Mouse (Mus musculus): Measurements from ENCODE around the gene Vmn2r86. TPM values are rescaled to one million over a fixed set of nuclear protein-coding genes. Genes with fewer than 3 reads are reported as not detected.
A peak's percentile ranks its signal among the peaks of the same experiment; 100 is the strongest.
"Not testable (repeated sequence)": the region's sequence is repeated elsewhere in the genome, so short reads cannot be mapped to it uniquely, and the experiment has no call there.

Gene Vmn2r86
- polyA plus RNA-seq (2012; rRNA removed) = 0.01 and 0.02 TPM in 2 replicates

- H3K36me3 ChIP-seq (ENCODE audit: control insufficient read depth, insufficient read depth, low read length); H3K27me3 ChIP-seq (ENCODE audit: control insufficient read depth, insufficient read depth, low read length); H3K4me1 ChIP-seq (ENCODE audit: control insufficient read depth, insufficient read depth, low read length); H3K4me3 ChIP-seq (ENCODE audit: control insufficient read depth, low read depth, low read length); H3K27ac ChIP-seq (ENCODE audit: control insufficient read depth, insufficient read depth, low read depth, low read length): not testable (repeated sequence)
Measured at GRCm38 (mm10) chr10:130455950-130456349, at the start of gene Vmn2r86. TSS of gene Vmn2r86 (minus strand) at chr10:130456050.

GRCm38 (mm10) chr10:130497296-130497695 lies 41.4 kb upstream of the Vmn2r86 start, which contains the start of gene Vmn2r87:
TSS of gene Vmn2r87 (minus strand) at chr10:130497396.
- Histone ChIP-seq H3K27me3 (ENCODE audit: control insufficient read depth, insufficient read depth, low read length) (no peaks in the 10 kb centered on the region), H3K36me3 (ENCODE audit: control insufficient read depth, insufficient read depth, low read length) (no peaks in the 10 kb centered on the region), H3K4me1 (ENCODE audit: control insufficient read depth, insufficient read depth, low read length) (no peaks in the 10 kb centered on the region), H3K27ac (ENCODE audit: control insufficient read depth, insufficient read depth, low read depth, low read length) (no peak within 1 kb of the TSS), H3K4me3 (ENCODE audit: control insufficient read depth, low read depth, low read length) (no peak within 1 kb of the TSS)
- no peak for TF ChIP-seq POLR2A (IDR thresholded peaks at IDR 0.05; ENCODE audit: control insufficient read depth, low read depth, low read length)
- no peak for TF ChIP-seq CTCF (IDR thresholded peaks at IDR 0.05; ENCODE audit: control insufficient read depth, insufficient read depth, insufficient replicate concordance, low read depth, low read length)

GRCm38 (mm10) chr10:130470311-130470760 lies 14.5 kb upstream of the Vmn2r86 start:
- no peak overlapping the region for H3K27ac ChIP-seq (ENCODE audit: control insufficient read depth, insufficient read depth, low read depth, low read length)

GRCm38 (mm10) chr10:130444776-130445175 lies 11.1 kb downstream of the Vmn2r86 start:
- no peak for TF ChIP-seq CTCF (IDR thresholded peaks at IDR 0.05; ENCODE audit: control insufficient read depth, insufficient read depth, insufficient replicate concordance, low read depth, low read length)
- no peak for TF ChIP-seq POLR2A (IDR thresholded peaks at IDR 0.05; ENCODE audit: control insufficient read depth, low read depth, low read length)
- Histone ChIP-seq H3K27me3 (ENCODE audit: control insufficient read depth, insufficient read depth, low read length) (no peaks in the 10 kb centered on the region), H3K36me3 (ENCODE audit: control insufficient read depth, insufficient read depth, low read length) (no peaks in the 10 kb centered on the region), H3K27ac (ENCODE audit: control insufficient read depth, insufficient read depth, low read depth, low read length) (no peak overlapping the region), H3K4me1 (ENCODE audit: control insufficient read depth, insufficient read depth, low read length) (peaks cover 3% of the 10 kb centered on the region), H3K4me3 (ENCODE audit: control insufficient read depth, low read depth, low read length) (peak overlapping the region; percentile 80)

More at GRCm38 (mm10) chr10:130470311-130470760, 14.5 kb upstream of the Vmn2r86 start:
- TF ChIP-seq CTCF (IDR thresholded peaks at IDR 0.05; ENCODE audit: control insufficient read depth, insufficient read depth, insufficient replicate concordance, low read depth, low read length) (no peak), POLR2A (IDR thresholded peaks at IDR 0.05; ENCODE audit: control insufficient read depth, low read depth, low read length) (no peak)
- Histone ChIP-seq H3K4me1 (ENCODE audit: control insufficient read depth, insufficient read depth, low read length) (peaks cover 5% of the 10 kb centered on the region), H3K4me3 (ENCODE audit: control insufficient read depth, low read depth, low read length) (peak overlapping the region; percentile 82), H3K36me3 (ENCODE audit: control insufficient read depth, insufficient read depth, low read length) (no peaks in the 10 kb centered on the region), H3K27me3 (ENCODE audit: control insufficient read depth, insufficient read depth, low read length) (no peaks in the 10 kb centered on the region)

- not testable (repeated sequence) for H3K4me3 ChIP-seq (ENCODE audit: control insufficient read depth, low read depth, low read length); H3K27ac ChIP-seq (ENCODE audit: control insufficient read depth, insufficient read depth, low read depth, low read length); H3K4me1 ChIP-seq (ENCODE audit: control insufficient read depth, insufficient read depth, low read length); H3K36me3 ChIP-seq (ENCODE audit: control insufficient read depth, insufficient read depth, low read length); H3K27me3 ChIP-seq (ENCODE audit: control insufficient read depth, insufficient read depth, low read length)
Measured at GRCm38 (mm10) chr10:130434185-130434898, 21.5 kb downstream of the Vmn2r86 start.

- not testable (repeated sequence) for H3K27ac ChIP-seq (ENCODE audit: control insufficient read depth, insufficient read depth, low read depth, low read length); H3K4me3 ChIP-seq (ENCODE audit: control insufficient read depth, low read depth, low read length); H3K36me3 ChIP-seq (ENCODE audit: control insufficient read depth, insufficient read depth, low read length); H3K4me1 ChIP-seq (ENCODE audit: control insufficient read depth, insufficient read depth, low read length); H3K27me3 ChIP-seq (ENCODE audit: control insufficient read depth, insufficient read depth, low read length)
Measured at GRCm38 (mm10) chr10:130429603-130430002, 26.2 kb downstream of the Vmn2r86 start, which contains the start of gene Vmn2r85. TSS of gene Vmn2r85 (minus strand) at chr10:130429703.

- not testable (repeated sequence) for H3K4me1 ChIP-seq (ENCODE audit: control insufficient read depth, insufficient read depth, low read length); H3K4me3 ChIP-seq (ENCODE audit: control insufficient read depth, low read depth, low read length); H3K36me3 ChIP-seq (ENCODE audit: control insufficient read depth, insufficient read depth, low read length); H3K27ac ChIP-seq (ENCODE audit: control insufficient read depth, insufficient read depth, low read depth, low read length); H3K27me3 ChIP-seq (ENCODE audit: control insufficient read depth, insufficient read depth, low read length)
Measured at GRCm38 (mm10) chr10:130422368-130422767, 33.5 kb downstream of the Vmn2r86 start.

- TF ChIP-seq CTCF (IDR thresholded peaks at IDR 0.05; ENCODE audit: control insufficient read depth, insufficient read depth, insufficient replicate concordance, low read depth, low read length) = no peak
- no peak for TF ChIP-seq POLR2A (IDR thresholded peaks at IDR 0.05; ENCODE audit: control insufficient read depth, low read depth, low read length)
- H3K4me3 ChIP-seq (ENCODE audit: control insufficient read depth, low read depth, low read length) = no peak overlapping the region
Measured at GRCm38 (mm10) chr10:130420401-130420800, 35.4 kb downstream of the Vmn2r86 start.

GRCm38 (mm10) chr10:130419954-130420353 lies 35.9 kb downstream of the Vmn2r86 start:
- H3K4me1 ChIP-seq (ENCODE audit: control insufficient read depth, insufficient read depth, low read length); H3K36me3 ChIP-seq (ENCODE audit: control insufficient read depth, insufficient read depth, low read length); H3K27ac ChIP-seq (ENCODE audit: control insufficient read depth, insufficient read depth, low read depth, low read length); H3K27me3 ChIP-seq (ENCODE audit: control insufficient read depth, insufficient read depth, low read length); H3K4me3 ChIP-seq (ENCODE audit: control insufficient read depth, low read depth, low read length): not testable (repeated sequence)

More at GRCm38 (mm10) chr10:130420401-130420800, 35.4 kb downstream of the Vmn2r86 start:
- H3K27ac ChIP-seq (ENCODE audit: control insufficient read depth, insufficient read depth, low read depth, low read length) = no peak overlapping the region
- H3K27me3 ChIP-seq (ENCODE audit: control insufficient read depth, insufficient read depth, low read length) = no peaks in the 10 kb centered on the region
- H3K4me1 ChIP-seq (ENCODE audit: control insufficient read depth, insufficient read depth, low read length) = no peaks in the 10 kb centered on the region
- no peaks in the 10 kb centered on the region for H3K36me3 ChIP-seq (ENCODE audit: control insufficient read depth, insufficient read depth, low read length)

- not testable (repeated sequence) for H3K36me3 ChIP-seq (ENCODE audit: control insufficient read depth, insufficient read depth, low read length); H3K4me1 ChIP-seq (ENCODE audit: control insufficient read depth, insufficient read depth, low read length); H3K27ac ChIP-seq (ENCODE audit: control insufficient read depth, insufficient read depth, low read depth, low read length); H3K27me3 ChIP-seq (ENCODE audit: control insufficient read depth, insufficient read depth, low read length); H3K4me3 ChIP-seq (ENCODE audit: control insufficient read depth, low read depth, low read length)
Measured at GRCm38 (mm10) chr10:130416352-130416751, 39.5 kb downstream of the Vmn2r86 start.

GRCm38 (mm10) chr10:130412167-130412698 lies 43.6 kb downstream of the Vmn2r86 start:
- not testable (repeated sequence) for H3K4me1 ChIP-seq (ENCODE audit: control insufficient read depth, insufficient read depth, low read length); H3K4me3 ChIP-seq (ENCODE audit: control insufficient read depth, low read depth, low read length); H3K27ac ChIP-seq (ENCODE audit: control insufficient read depth, insufficient read depth, low read depth, low read length)

More at GRCm38 (mm10) chr10:130412167-130412698, 43.6 kb downstream of the Vmn2r86 start:
- H3K27me3 ChIP-seq (ENCODE audit: control insufficient read depth, insufficient read depth, low read length); H3K36me3 ChIP-seq (ENCODE audit: control insufficient read depth, insufficient read depth, low read length): not testable (repeated sequence)
